8 mouse cellular contexts compared by ENCODE assay signal in genomic region chr11:44707381-44708289, GRCm38 (mm10).
DNase-seq lines count a peak whose midpoint lies in the region; ATAC-seq lines count a peak whose summit lies in the region.

No protein-coding gene starts in this region.

- no peaks in the 10 kb centered on the region for H3K9me3 ChIP-seq in heart, embryonic 11.5 days (replicated peaks; ENCODE audit: control insufficient read depth, low read length)
- H3K9me3 ChIP-seq in embryonic facial prominence, embryonic 12.5 days = no peaks in the 10 kb centered on the region
- H3K9me3 ChIP-seq in midbrain, embryonic 10.5 days (replicated peaks) = no peaks in the 10 kb centered on the region

- peak overlapping the region; percentile 34; the same call in 1 of the 2 replicates for H3K9ac ChIP-seq in heart, embryonic 11.5 days (ENCODE audit: low read depth, low read length)
- H3K9ac ChIP-seq in embryonic facial prominence, embryonic 12.5 days = no peak overlapping the region

- H3K27me3 ChIP-seq in heart, embryonic 11.5 days (ENCODE audit: control insufficient read depth, insufficient read depth, low read length) = no peaks in the 10 kb centered on the region
- no peaks in the 10 kb centered on the region for H3K27me3 ChIP-seq in embryonic facial prominence, embryonic 12.5 days
- H3K27me3 ChIP-seq in midbrain, embryonic 10.5 days (ENCODE audit: low read depth, poor library complexity, severe bottlenecking) = no peaks in the 10 kb centered on the region

- peak overlapping the region; percentile 59; the same call in 1 of the 2 replicates for H3K27ac ChIP-seq in heart, embryonic 11.5 days (ENCODE audit: low read depth, low read length)
- H3K27ac ChIP-seq in embryonic facial prominence, embryonic 12.5 days = peak overlapping the region; percentile 54
- H3K27ac ChIP-seq in midbrain, embryonic 10.5 days (replicated peaks) = peak overlapping the region; percentile 81

- DNase-seq in heart, postnatal 4 days = no peak
- DNase-seq in B cell, adult 2 months = peak; percentile 28 to 34
- peak; percentile 39 for DNase-seq in midbrain, embryonic 10.5 days (ENCODE audit: low spot score)
- no peak for DNase-seq in layer of hippocampus, postnatal 14 days (ENCODE audit: low spot score in 2 of 2)
- DNase-seq in right cerebral cortex, adult 18-20 months = no peak

- peak overlapping the region; percentile 18; the same call in 1 of the 2 replicates for H3K4me3 ChIP-seq in heart, embryonic 11.5 days (ENCODE audit: low read depth, low read length)
- H3K4me3 ChIP-seq in embryonic facial prominence, embryonic 12.5 days = no peak overlapping the region
- H3K4me3 ChIP-seq in midbrain, embryonic 10.5 days = peak overlapping the region; percentile 29; the same call in 1 of the 2 replicates

- no peaks in the 10 kb centered on the region for H3K36me3 ChIP-seq in heart, embryonic 11.5 days (ENCODE audit: control insufficient read depth, insufficient read depth, low read length)
- H3K36me3 ChIP-seq in embryonic facial prominence, embryonic 12.5 days = no peaks in the 10 kb centered on the region
- H3K36me3 ChIP-seq in midbrain, embryonic 10.5 days = no peaks in the 10 kb centered on the region

- peak overlapping the region; percentile 58 for H3K4me2 ChIP-seq in heart, embryonic 11.5 days
- peak overlapping the region; percentile 22 for H3K4me2 ChIP-seq in embryonic facial prominence, embryonic 12.5 days (replicated peaks)

- no peak for ATAC-seq in heart, embryonic 11.5 days (replicated peaks; ENCODE audit: insufficient number of reproducible peaks, low FRiP score, low TSS enrichment)
- no peak for ATAC-seq in embryonic facial prominence, embryonic 12.5 days (ENCODE audit: insufficient number of reproducible peaks, insufficient read depth, low FRiP score, low TSS enrichment)
- no peak for ATAC-seq in inflammation-experienced regulatory T-cells, adult 6 months

- 8% methylated on average over 13 of the region's 13 CpGs for WGBS in heart, embryonic 11.5 days (ENCODE audit: insufficient replicate concordance)
- 6% methylated on average over 13 of the region's 13 CpGs for WGBS in embryonic facial prominence, embryonic 12.5 days
- WGBS in midbrain, embryonic 10.5 days = 8% methylated on average over 13 of the region's 13 CpGs

- H3K4me1 ChIP-seq in heart, embryonic 11.5 days (ENCODE audit: control insufficient read depth, insufficient read depth, low read length) = peaks cover 4% of the 10 kb centered on the region; the same call in 1 of the 2 replicates
- H3K4me1 ChIP-seq in embryonic facial prominence, embryonic 12.5 days = peaks cover 16% of the 10 kb centered on the region
- peaks cover 24% of the 10 kb centered on the region for H3K4me1 ChIP-seq in midbrain, embryonic 10.5 days

Comparison
In these comparisons a context has a peak if more than half of its experiments do, and no peak if none do; other contexts are left out.
1. DNase-seq: peak in B cell, adult 2 months (2 of 2) and midbrain, embryonic 10.5 days (single experiment); none in heart, postnatal 4 days (single experiment), layer of hippocampus, postnatal 14 days (0 of 2) and right cerebral cortex, adult 18-20 months (single experiment).
2. Peak in every context shown above with its lines, with median percentiles within 50 percentile points of each other: H3K27ac ChIP-seq.